Mouse (Mus musculus) embryonic fibroblast, embryonic 13.5 days (primary cell): ENCODE data around the gene Tcf3. TPM values are rescaled to one million over a fixed set of nuclear protein-coding genes. Genes with fewer than 3 reads are reported as not detected.

Experiments
- H3K27ac ChIP-seq: 2 replicates; pipeline ENCODE4 v1.5.1; 2012; ENCODE audit warnings: low read length, control low read depth, inconsistent platforms; ENCODE audit not compliant: insufficient read depth
- H3K4me1 ChIP-seq: 2 replicates; pipeline ENCODE4 v1.6.1; 2011; ENCODE audit warnings: low read length; ENCODE audit not compliant: control insufficient read depth, insufficient read depth
- H3K4me3 ChIP-seq: 2 replicates; pipeline ENCODE4 v1.5.1; 2011; ENCODE audit warnings: mild to moderate bottlenecking, control low read depth, low read length; ENCODE audit not compliant: insufficient read depth
- CTCF ChIP-seq: IDR thresholded peaks from 2 replicates; pipeline ENCODE4 v1.5.1; 2011; ENCODE audit warnings: mild to moderate bottlenecking, control low read depth, low read length, moderate library complexity, borderline replicate concordance; ENCODE audit not compliant: insufficient read depth
- POLR2A ChIP-seq: IDR thresholded peaks from 2 replicates; pipeline ENCODE4 v1.6.1; 2011; ENCODE audit warnings: low read depth, mild to moderate bottlenecking, control low read depth, low read length, moderate library complexity
- polyA plus RNA-seq: library from polyadenylated mRNA; stranded (reverse); fragments of >200 nt; gene quantifications from 2 replicates; pipeline ENCODE4 v1.2.4, GENCODE M21; 2011; ENCODE audit warnings: low read depth; ENCODE audit not compliant: missing spikeins, insufficient read length

Tcf3 gene
- polyA plus RNA-seq: 64.8 and 72.9 TPM in 2 replicates

DNA sequence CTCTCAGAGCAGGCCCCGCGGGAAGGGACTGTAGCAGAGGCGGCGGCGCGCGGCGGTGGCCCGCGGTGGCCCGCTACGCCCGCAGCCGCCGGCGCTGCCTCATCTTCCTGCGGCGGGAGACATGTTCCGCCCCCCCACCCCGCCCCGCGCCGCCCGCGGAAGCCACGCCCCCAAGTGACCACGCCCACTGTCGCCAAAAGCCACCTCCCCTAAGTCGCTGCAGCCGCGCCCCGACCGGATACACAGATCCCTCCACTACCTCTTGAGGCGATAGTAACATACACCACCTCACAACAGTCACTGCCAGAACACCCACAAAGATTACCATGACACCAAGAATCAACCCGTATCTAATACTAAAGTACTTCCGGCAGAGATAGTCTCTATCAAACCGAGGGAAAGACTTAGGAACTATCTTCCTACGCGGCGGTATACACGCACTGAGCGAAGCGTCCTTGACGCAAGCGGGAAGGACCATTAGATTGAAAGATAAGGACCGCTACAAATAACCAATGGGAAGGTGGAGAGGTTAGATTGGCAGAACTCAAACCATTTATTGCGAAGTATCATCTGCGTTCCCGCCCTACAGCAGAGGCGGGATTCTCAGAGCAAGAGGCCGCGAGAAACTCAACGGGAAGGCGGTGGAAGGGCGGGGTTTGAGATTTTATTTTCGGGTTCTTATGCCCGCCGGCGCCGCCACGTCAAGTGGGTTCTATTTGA is at the start of gene Tcf3:
TSS of gene Tcf3 (minus strand) at position 135 of the 720 bp plus-strand sequence.
- Histone ChIP-seq H3K4me3 (peak within 1 kb of the TSS; percentile 98), H3K4me1 (no peaks in the 10 kb centered on the region; the same call in 1 of the 2 replicates), H3K27ac (peak within 1 kb of the TSS; percentile 98)
- peak; percentile 66 for TF ChIP-seq POLR2A
- TF ChIP-seq CTCF: no peak

- Histone ChIP-seq H3K4me3 (no peak overlapping the region), H3K27ac (no peak overlapping the region), H3K4me1 (no peaks in the 10 kb centered on the region)
- TF ChIP-seq POLR2A (no peak), CTCF (no peak)
Measured at GRCm38 (mm10) chr10:80481002-80481401, 47.6 kb upstream of the Tcf3 start.

- H3K27ac ChIP-seq: no peak overlapping the region
- no peak for TF ChIP-seq POLR2A
- TF ChIP-seq CTCF: no peak
- no peaks in the 10 kb centered on the region for H3K4me1 ChIP-seq
- no peak overlapping the region for H3K4me3 ChIP-seq
Measured at GRCm38 (mm10) chr10:80478531-80478930, 45.1 kb upstream of the Tcf3 start.

DNA sequence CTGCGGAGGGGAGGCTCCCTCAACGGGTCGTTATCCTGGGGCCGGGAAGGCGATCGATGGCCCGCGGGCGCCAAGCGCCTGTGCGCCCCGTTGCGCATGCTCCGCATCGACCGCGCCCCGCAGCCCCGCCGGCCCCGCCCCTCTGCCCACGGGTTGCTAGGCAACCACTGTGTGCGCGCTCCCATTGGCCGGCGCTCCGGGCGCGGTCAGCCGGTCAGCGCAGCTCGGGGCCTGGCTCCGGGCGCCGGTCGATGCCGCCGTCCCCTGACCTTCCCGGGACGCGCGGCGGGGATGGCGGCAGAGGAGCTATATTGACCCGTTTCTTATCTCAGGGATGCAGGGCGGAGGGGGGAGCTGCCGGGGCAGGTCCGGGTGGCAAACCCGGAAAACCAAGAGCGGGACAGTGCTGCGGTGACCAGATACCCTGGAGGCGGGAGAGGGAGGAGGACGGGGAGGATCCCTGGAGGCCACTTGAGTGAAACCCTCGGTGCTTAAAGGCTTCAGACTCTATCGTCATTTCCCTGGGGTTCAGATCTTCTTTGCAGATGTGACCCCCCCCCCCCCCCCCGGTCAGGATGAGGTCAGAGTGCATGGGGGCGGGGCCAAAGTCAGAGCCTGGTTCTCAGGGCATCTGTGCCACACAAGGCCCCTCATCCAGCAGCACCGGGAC is 42.0 kb upstream of the Tcf3 start:
- no peak overlapping the region for H3K27ac ChIP-seq
- H3K4me1 ChIP-seq: no peaks in the 10 kb centered on the region
- H3K4me3 ChIP-seq: peak overlapping the region; percentile 55
- TF ChIP-seq POLR2A (peak; percentile 75), CTCF (no peak)

DNA sequence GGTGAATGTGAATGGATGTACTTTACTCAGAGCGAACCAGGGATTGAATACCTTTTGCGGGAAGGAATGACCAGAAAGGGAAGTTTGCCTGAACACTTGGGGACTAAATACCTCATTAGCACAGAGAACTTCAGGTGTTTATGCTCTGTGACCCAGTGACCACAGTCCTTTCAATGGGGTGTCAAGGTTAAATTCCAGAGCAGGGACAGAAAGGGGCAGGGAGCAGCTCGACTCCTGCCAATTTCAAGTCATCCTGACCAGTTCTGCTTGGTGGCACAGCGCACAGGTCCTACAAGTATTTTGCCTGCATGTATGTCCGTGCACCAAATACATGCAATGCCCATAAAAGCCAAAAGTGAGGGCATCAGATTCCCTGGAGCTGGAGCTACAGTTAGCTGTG is 31.6 kb upstream of the Tcf3 start:
- Histone ChIP-seq H3K4me3 (no peak overlapping the region), H3K27ac (no peak overlapping the region), H3K4me1 (peaks cover 6% of the 10 kb centered on the region; the same call in 1 of the 2 replicates)
- TF ChIP-seq POLR2A (no peak), CTCF (no peak)

GRCm38 (mm10) chr10:80464381-80465035 is 31.1 kb upstream of the Tcf3 start:
- Histone ChIP-seq H3K4me3 (no peak overlapping the region), H3K27ac (no peak overlapping the region), H3K4me1 (peaks cover 6% of the 10 kb centered on the region; the same call in 1 of the 2 replicates)
- TF ChIP-seq CTCF (no peak), POLR2A (no peak)

- TF ChIP-seq CTCF (no peak), POLR2A (no peak)
- Histone ChIP-seq H3K27ac (no peak overlapping the region), H3K4me1 (peaks cover 6% of the 10 kb centered on the region; the same call in 1 of the 2 replicates), H3K4me3 (no peak overlapping the region)
Measured at GRCm38 (mm10) chr10:80461346-80461745, 27.9 kb upstream of the Tcf3 start.

GRCm38 (mm10) chr10:80460324-80460723 is 26.9 kb upstream of the Tcf3 start:
- H3K4me3 ChIP-seq: no peak overlapping the region
- H3K4me1 ChIP-seq: peaks cover 6% of the 10 kb centered on the region; the same call in 1 of the 2 replicates
- H3K27ac ChIP-seq: no peak overlapping the region
- no peak for TF ChIP-seq POLR2A
- no peak for TF ChIP-seq CTCF

GRCm38 (mm10) chr10:80459671-80460070 is 26.2 kb upstream of the Tcf3 start:
- no peak overlapping the region for H3K27ac ChIP-seq
- H3K4me1 ChIP-seq: peaks cover 6% of the 10 kb centered on the region; the same call in 1 of the 2 replicates
- H3K4me3 ChIP-seq: no peak overlapping the region
- no peak for TF ChIP-seq POLR2A
- TF ChIP-seq CTCF: no peak
